Mouse (Mus musculus): ENCODE results near the gene Olfr569. TPM values are rescaled to one million over a fixed set of nuclear protein-coding genes. Genes with fewer than 3 reads are reported as not detected.
A peak's percentile ranks its signal among the peaks of the same experiment; 100 is the strongest.

Olfr569 gene
- polyA plus RNA-seq (2012; rRNA removed) (not detected in 2 replicates), polyA plus RNA-seq (2014; fragmentation: Nextera tagmentation; extraction: Ambion mirVana) (not detected in 2 replicates)

- H3K27me3 ChIP-seq (ENCODE audit: control insufficient read depth, insufficient read depth, low read length), result no peaks in the 10 kb centered on the region
- H3K4me2 ChIP-seq (ENCODE audit: low read depth), result no peak within 1 kb of the TSS
- ATAC-seq (ENCODE audit: insufficient read depth) (no peak), DNase-seq (ENCODE audit: low read depth in 3 of 3, low spot score in 3 of 3) (no peak)
- WGBS (ENCODE audit: insufficient replicate concordance), result 44% methylated on average over 3 of the region's 3 CpGs
- H3K9ac ChIP-seq (replicated peaks), result no peak within 1 kb of the TSS
- TF ChIP-seq CTCF (IDR thresholded peaks at IDR 0.05; ENCODE audit: low read depth) (no peak), EP300 (IDR thresholded peaks at IDR 0.05; ENCODE audit: low read depth) (no peak)
- no peak within 1 kb of the TSS for H3K4me3 ChIP-seq (ENCODE audit: insufficient read depth in 1 of 2, low read depth in 2 of 2, low read length in 2 of 2)
- H3K27ac ChIP-seq, result no peak within 1 kb of the TSS
- H3K4me1 ChIP-seq (replicated peaks; ENCODE audit: control insufficient read depth in 2 of 2, insufficient read depth in 2 of 2, low read length in 1 of 2), result no peaks in the 10 kb centered on the region
- no peaks in the 10 kb centered on the region for H3K9me3 ChIP-seq (ENCODE audit: control insufficient read depth, low read length)
- H3K36me3 ChIP-seq (replicated peaks; ENCODE audit: control insufficient read depth, insufficient read depth, low read depth), result no peaks in the 10 kb centered on the region
Observed at GRCm38 (mm10) chr7:102890782-102891181, at the start of gene Olfr569. Gene Olfr569 (minus strand): TSS chr7:102890882.

GRCm38 (mm10) chr7:102927105-102927504, 36.4 kb upstream of the Olfr569 start:
- no peaks in the 10 kb centered on the region for H3K9me3 ChIP-seq (ENCODE audit: control insufficient read depth, low read length)

DNA sequence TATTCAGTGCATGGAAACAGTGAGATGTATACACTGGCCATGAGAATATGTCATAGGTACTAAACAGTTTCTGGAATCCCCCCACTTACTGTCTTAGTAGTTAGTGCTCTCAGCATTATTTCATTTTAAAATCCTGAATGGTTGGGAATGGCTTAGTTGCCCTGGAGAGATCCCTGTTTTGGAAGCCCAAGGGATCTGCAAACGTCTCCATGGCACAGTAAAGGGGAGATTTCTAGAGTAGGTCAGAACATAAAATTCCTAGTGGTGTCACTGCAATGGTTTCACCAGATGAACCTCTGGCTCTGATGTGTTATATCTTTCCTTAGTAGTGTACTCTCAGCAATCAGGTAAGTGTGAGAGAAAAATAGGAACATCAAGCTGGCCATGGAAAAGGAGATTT, 33.4 kb upstream of the Olfr569 start, which contains the start of gene Olfr572:
Gene Olfr572 (plus strand): TSS at position 301 of the 400 bp plus-strand sequence.
- WGBS (ENCODE audit: insufficient replicate concordance), result 30% methylated on average over 1 of the region's 1 CpGs
- no peak within 1 kb of the TSS for H3K9ac ChIP-seq (replicated peaks)
- no peaks in the 10 kb centered on the region for H3K9me3 ChIP-seq (ENCODE audit: control insufficient read depth, low read length)
- no peak for DNase-seq (ENCODE audit: low read depth in 3 of 3, low spot score in 3 of 3)
- H3K4me3 ChIP-seq (ENCODE audit: insufficient read depth in 1 of 2, low read depth in 2 of 2, low read length in 2 of 2), result no peak within 1 kb of the TSS
- H3K36me3 ChIP-seq (replicated peaks; ENCODE audit: control insufficient read depth, insufficient read depth, low read depth), result no peaks in the 10 kb centered on the region
- no peaks in the 10 kb centered on the region for H3K27me3 ChIP-seq (ENCODE audit: control insufficient read depth, insufficient read depth, low read length)
- no peak for ATAC-seq (ENCODE audit: insufficient read depth)
- no peaks in the 10 kb centered on the region for H3K4me1 ChIP-seq (replicated peaks; ENCODE audit: control insufficient read depth in 2 of 2, insufficient read depth in 2 of 2, low read length in 1 of 2)
- TF ChIP-seq CTCF (IDR thresholded peaks at IDR 0.05; ENCODE audit: low read depth), result no peak
- TF ChIP-seq EP300 (IDR thresholded peaks at IDR 0.05; ENCODE audit: low read depth), result no peak
- no peak within 1 kb of the TSS for H3K4me2 ChIP-seq (ENCODE audit: low read depth)
- no peak within 1 kb of the TSS for H3K27ac ChIP-seq

More at GRCm38 (mm10) chr7:102927105-102927504, 36.4 kb upstream of the Olfr569 start:
- DNase-seq (ENCODE audit: low read depth in 3 of 3, low spot score in 3 of 3), result no peak
- H3K4me3 ChIP-seq (ENCODE audit: insufficient read depth in 1 of 2, low read depth in 2 of 2, low read length in 2 of 2), result no peak overlapping the region
- no peak for ATAC-seq (ENCODE audit: insufficient read depth)
- WGBS (ENCODE audit: insufficient replicate concordance), result 27% methylated on average over 3 of the region's 3 CpGs
- no peaks in the 10 kb centered on the region for H3K36me3 ChIP-seq (replicated peaks; ENCODE audit: control insufficient read depth, insufficient read depth, low read depth)
- H3K9ac ChIP-seq (replicated peaks), result no peak overlapping the region
- no peak overlapping the region for H3K27ac ChIP-seq
- H3K4me1 ChIP-seq (replicated peaks; ENCODE audit: control insufficient read depth in 2 of 2, insufficient read depth in 2 of 2, low read length in 1 of 2), result no peaks in the 10 kb centered on the region
- TF ChIP-seq CTCF (IDR thresholded peaks at IDR 0.05; ENCODE audit: low read depth) (no peak), EP300 (IDR thresholded peaks at IDR 0.05; ENCODE audit: low read depth) (no peak)
- no peak overlapping the region for H3K4me2 ChIP-seq (ENCODE audit: low read depth)
- no peaks in the 10 kb centered on the region for H3K27me3 ChIP-seq (ENCODE audit: control insufficient read depth, insufficient read depth, low read length)

GRCm38 (mm10) chr7:102919632-102920031, 28.9 kb upstream of the Olfr569 start:
- Histone ChIP-seq H3K4me3 (ENCODE audit: insufficient read depth in 1 of 2, low read depth in 2 of 2, low read length in 2 of 2) (no peak overlapping the region), H3K4me2 (ENCODE audit: low read depth) (no peak overlapping the region), H3K27ac (no peak overlapping the region), H3K36me3 (replicated peaks; ENCODE audit: control insufficient read depth, insufficient read depth, low read depth) (no peaks in the 10 kb centered on the region), H3K9me3 (ENCODE audit: control insufficient read depth, low read length) (no peaks in the 10 kb centered on the region), H3K27me3 (ENCODE audit: control insufficient read depth, insufficient read depth, low read length) (no peaks in the 10 kb centered on the region), H3K9ac (replicated peaks) (no peak overlapping the region), H3K4me1 (replicated peaks; ENCODE audit: control insufficient read depth in 2 of 2, insufficient read depth in 2 of 2, low read length in 1 of 2) (no peaks in the 10 kb centered on the region)
- no peak for ATAC-seq (ENCODE audit: insufficient read depth)
- peak; percentile 6 to 35 (median 33) for DNase-seq (ENCODE audit: low read depth in 3 of 3, low spot score in 3 of 3)
- WGBS (ENCODE audit: insufficient replicate concordance), result 11% methylated on average over 1 of the region's 1 CpGs
- TF ChIP-seq EP300 (IDR thresholded peaks at IDR 0.05; ENCODE audit: low read depth) (no peak), CTCF (IDR thresholded peaks at IDR 0.05; ENCODE audit: low read depth) (peak; percentile 57; the same call in 1 of the 2 replicates)

DNA sequence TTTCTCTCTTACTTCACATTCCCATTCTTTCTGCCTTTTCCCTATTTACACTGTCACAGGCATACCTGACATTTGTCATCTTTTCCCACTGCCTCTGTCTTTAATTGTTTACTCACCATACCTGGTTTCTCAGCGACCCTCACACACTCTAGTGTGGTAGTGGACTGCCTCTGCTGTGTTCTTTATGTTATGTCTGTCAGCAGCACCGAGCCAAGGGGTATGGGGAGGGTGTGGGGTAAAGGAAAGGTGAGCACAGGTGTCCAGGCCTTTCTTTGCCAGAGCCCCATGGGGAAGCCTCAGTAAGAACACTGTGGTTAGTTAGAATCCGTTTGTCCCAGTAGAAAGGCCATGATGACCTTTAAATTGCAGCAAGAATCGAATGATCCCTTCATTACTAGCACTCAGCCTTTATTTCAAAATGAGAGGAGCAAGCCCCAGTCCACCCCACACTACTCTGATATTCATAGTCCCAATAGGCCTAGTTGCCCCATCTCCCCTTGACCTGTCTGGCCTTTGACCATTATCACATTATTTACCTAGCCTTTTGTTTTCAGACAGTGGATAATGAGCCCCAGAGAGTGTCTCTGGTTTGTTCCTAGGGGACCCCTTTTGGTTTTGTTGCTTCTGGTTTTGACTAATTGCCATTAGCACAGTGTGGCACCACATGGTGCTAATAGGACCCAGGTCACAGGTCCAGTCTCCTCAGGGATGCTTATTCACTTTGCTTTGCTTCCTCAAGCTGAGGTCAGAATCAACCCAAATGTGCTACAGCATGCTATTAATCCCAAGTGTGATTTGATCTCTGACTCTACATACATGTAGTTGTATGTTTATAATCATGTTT, 26.6 kb upstream of the Olfr569 start, which contains the start of gene Olfr571:
Gene Olfr571 (minus strand): TSS at position 505 of the 844 bp plus-strand sequence.
- no peaks in the 10 kb centered on the region for H3K27me3 ChIP-seq (ENCODE audit: control insufficient read depth, insufficient read depth, low read length)
- ATAC-seq (ENCODE audit: insufficient read depth) (no peak), DNase-seq (ENCODE audit: low read depth in 3 of 3, low spot score in 3 of 3) (no peak)
- no peak within 1 kb of the TSS for H3K4me2 ChIP-seq (ENCODE audit: low read depth)
- WGBS (ENCODE audit: insufficient replicate concordance), result 34% methylated on average over 4 of the region's 4 CpGs
- no peak within 1 kb of the TSS for H3K4me3 ChIP-seq (ENCODE audit: insufficient read depth in 1 of 2, low read depth in 2 of 2, low read length in 2 of 2)
- no peak within 1 kb of the TSS for H3K27ac ChIP-seq
- H3K9me3 ChIP-seq (ENCODE audit: control insufficient read depth, low read length), result no peaks in the 10 kb centered on the region
- H3K36me3 ChIP-seq (replicated peaks; ENCODE audit: control insufficient read depth, insufficient read depth, low read depth), result no peaks in the 10 kb centered on the region
- H3K4me1 ChIP-seq (replicated peaks; ENCODE audit: control insufficient read depth in 2 of 2, insufficient read depth in 2 of 2, low read length in 1 of 2), result no peaks in the 10 kb centered on the region
- no peak for TF ChIP-seq CTCF (IDR thresholded peaks at IDR 0.05; ENCODE audit: low read depth)
- no peak for TF ChIP-seq EP300 (IDR thresholded peaks at IDR 0.05; ENCODE audit: low read depth)
- H3K9ac ChIP-seq (replicated peaks), result no peak within 1 kb of the TSS

All from liver, embryonic 14.5 days (tissue).